Mouse (Mus musculus): ENCODE data around the gene Hmcn2. TPM values are rescaled to one million over a fixed set of nuclear protein-coding genes. Genes with fewer than 3 reads are reported as not detected.

Hmcn2 gene
- polyA plus RNA-seq, 1 experiment: 4.1 TPM

GRCm38 (mm10) chr2:31469480-31469879 is 155.3 kb downstream of the Hmcn2 start:
- no peaks in the 10 kb centered on the region for H3K27me3 ChIP-seq (ENCODE audit: control insufficient read depth, insufficient read depth, low read length)
- no peak for TF ChIP-seq POLR2A (IDR thresholded peaks at IDR 0.05; ENCODE audit: control insufficient read depth, low read depth, low read length)
- TF ChIP-seq CTCF (IDR thresholded peaks at IDR 0.05; ENCODE audit: control insufficient read depth, insufficient read depth, insufficient replicate concordance, low read depth, low read length): no peak
- peaks cover 16% of the 10 kb centered on the region for H3K4me1 ChIP-seq (ENCODE audit: control insufficient read depth, insufficient read depth, low read length)
- no peak overlapping the region for H3K27ac ChIP-seq (ENCODE audit: control insufficient read depth, insufficient read depth, low read depth, low read length)
- H3K4me3 ChIP-seq (ENCODE audit: control insufficient read depth, low read depth, low read length): no peak overlapping the region
- no peaks in the 10 kb centered on the region for H3K36me3 ChIP-seq (ENCODE audit: control insufficient read depth, insufficient read depth, low read length)

GRCm38 (mm10) chr2:31469931-31470682 is 155.9 kb downstream of the Hmcn2 start, which contains the start of gene Ass1:
Gene Ass1 (plus strand): TSS chr2:31470207.
- Histone ChIP-seq H3K4me3 (ENCODE audit: control insufficient read depth, low read depth, low read length) (peak within 1 kb of the TSS; percentile 76), H3K27me3 (ENCODE audit: control insufficient read depth, insufficient read depth, low read length) (no peaks in the 10 kb centered on the region), H3K27ac (ENCODE audit: control insufficient read depth, insufficient read depth, low read depth, low read length) (no peak within 1 kb of the TSS), H3K4me1 (ENCODE audit: control insufficient read depth, insufficient read depth, low read length) (peaks cover 16% of the 10 kb centered on the region), H3K36me3 (ENCODE audit: control insufficient read depth, insufficient read depth, low read length) (no peaks in the 10 kb centered on the region)
- TF ChIP-seq POLR2A (IDR thresholded peaks at IDR 0.05; ENCODE audit: control insufficient read depth, low read depth, low read length) (peak; percentile 15; the same call in 1 of the 2 replicates), CTCF (IDR thresholded peaks at IDR 0.05; ENCODE audit: control insufficient read depth, insufficient read depth, insufficient replicate concordance, low read depth, low read length) (no peak)

GRCm38 (mm10) chr2:31470683-31471385 is 156.6 kb downstream of the Hmcn2 start:
- Histone ChIP-seq H3K27ac (ENCODE audit: control insufficient read depth, insufficient read depth, low read depth, low read length) (no peak overlapping the region), H3K27me3 (ENCODE audit: control insufficient read depth, insufficient read depth, low read length) (no peaks in the 10 kb centered on the region), H3K4me3 (ENCODE audit: control insufficient read depth, low read depth, low read length) (peak overlapping the region; percentile 76), H3K4me1 (ENCODE audit: control insufficient read depth, insufficient read depth, low read length) (peaks cover 16% of the 10 kb centered on the region), H3K36me3 (ENCODE audit: control insufficient read depth, insufficient read depth, low read length) (no peaks in the 10 kb centered on the region)
- no peak for TF ChIP-seq CTCF (IDR thresholded peaks at IDR 0.05; ENCODE audit: control insufficient read depth, insufficient read depth, insufficient replicate concordance, low read depth, low read length)
- no peak for TF ChIP-seq POLR2A (IDR thresholded peaks at IDR 0.05; ENCODE audit: control insufficient read depth, low read depth, low read length)

- no peaks in the 10 kb centered on the region for H3K27me3 ChIP-seq (ENCODE audit: control insufficient read depth, insufficient read depth, low read length)
- TF ChIP-seq POLR2A (IDR thresholded peaks at IDR 0.05; ENCODE audit: control insufficient read depth, low read depth, low read length): no peak
- no peak for TF ChIP-seq CTCF (IDR thresholded peaks at IDR 0.05; ENCODE audit: control insufficient read depth, insufficient read depth, insufficient replicate concordance, low read depth, low read length)
- H3K4me1 ChIP-seq (ENCODE audit: control insufficient read depth, insufficient read depth, low read length): peaks cover 16% of the 10 kb centered on the region
- H3K36me3 ChIP-seq (ENCODE audit: control insufficient read depth, insufficient read depth, low read length): no peaks in the 10 kb centered on the region
- H3K4me3 ChIP-seq (ENCODE audit: control insufficient read depth, low read depth, low read length): no peak overlapping the region
- no peak overlapping the region for H3K27ac ChIP-seq (ENCODE audit: control insufficient read depth, insufficient read depth, low read depth, low read length)
Observed at GRCm38 (mm10) chr2:31471611-31472010, 157.4 kb downstream of the Hmcn2 start.

- no peak overlapping the region for H3K27ac ChIP-seq (ENCODE audit: control insufficient read depth, insufficient read depth, low read depth, low read length)
- H3K27me3 ChIP-seq (ENCODE audit: control insufficient read depth, insufficient read depth, low read length): no peaks in the 10 kb centered on the region
- peaks cover 18% of the 10 kb centered on the region for H3K4me1 ChIP-seq (ENCODE audit: control insufficient read depth, insufficient read depth, low read length)
- H3K36me3 ChIP-seq (ENCODE audit: control insufficient read depth, insufficient read depth, low read length): no peaks in the 10 kb centered on the region
- H3K4me3 ChIP-seq (ENCODE audit: control insufficient read depth, low read depth, low read length): no peak overlapping the region
- TF ChIP-seq CTCF (IDR thresholded peaks at IDR 0.05; ENCODE audit: control insufficient read depth, insufficient read depth, insufficient replicate concordance, low read depth, low read length) (no peak), POLR2A (IDR thresholded peaks at IDR 0.05; ENCODE audit: control insufficient read depth, low read depth, low read length) (no peak)
Observed at GRCm38 (mm10) chr2:31472406-31473065, 158.3 kb downstream of the Hmcn2 start.

- Histone ChIP-seq H3K27ac (ENCODE audit: control insufficient read depth, insufficient read depth, low read depth, low read length) (no peak overlapping the region), H3K36me3 (ENCODE audit: control insufficient read depth, insufficient read depth, low read length) (no peaks in the 10 kb centered on the region), H3K27me3 (ENCODE audit: control insufficient read depth, insufficient read depth, low read length) (no peaks in the 10 kb centered on the region), H3K4me3 (ENCODE audit: control insufficient read depth, low read depth, low read length) (no peak overlapping the region), H3K4me1 (ENCODE audit: control insufficient read depth, insufficient read depth, low read length) (peaks cover 18% of the 10 kb centered on the region)
- TF ChIP-seq CTCF (IDR thresholded peaks at IDR 0.05; ENCODE audit: control insufficient read depth, insufficient read depth, insufficient replicate concordance, low read depth, low read length) (peak; percentile 86; the same call in 1 of the 2 replicates), POLR2A (IDR thresholded peaks at IDR 0.05; ENCODE audit: control insufficient read depth, low read depth, low read length) (no peak)
Observed at GRCm38 (mm10) chr2:31473941-31474340, 159.7 kb downstream of the Hmcn2 start.

- Histone ChIP-seq H3K36me3 (ENCODE audit: control insufficient read depth, insufficient read depth, low read length) (no peaks in the 10 kb centered on the region), H3K27ac (ENCODE audit: control insufficient read depth, insufficient read depth, low read depth, low read length) (no peak overlapping the region), H3K4me3 (ENCODE audit: control insufficient read depth, low read depth, low read length) (no peak overlapping the region), H3K4me1 (ENCODE audit: control insufficient read depth, insufficient read depth, low read length) (peaks cover 15% of the 10 kb centered on the region), H3K27me3 (ENCODE audit: control insufficient read depth, insufficient read depth, low read length) (no peaks in the 10 kb centered on the region)
- no peak for TF ChIP-seq POLR2A (IDR thresholded peaks at IDR 0.05; ENCODE audit: control insufficient read depth, low read depth, low read length)
- TF ChIP-seq CTCF (IDR thresholded peaks at IDR 0.05; ENCODE audit: control insufficient read depth, insufficient read depth, insufficient replicate concordance, low read depth, low read length): no peak
Observed at GRCm38 (mm10) chr2:31474686-31475085, 160.5 kb downstream of the Hmcn2 start.

Data from testis, adult 2 months (tissue).